Mouse (Mus musculus): Measurements from ENCODE around the gene Proser1.
A peak's percentile ranks its signal among the peaks of the same experiment; 100 is the strongest.

Gene Proser1

DNA sequence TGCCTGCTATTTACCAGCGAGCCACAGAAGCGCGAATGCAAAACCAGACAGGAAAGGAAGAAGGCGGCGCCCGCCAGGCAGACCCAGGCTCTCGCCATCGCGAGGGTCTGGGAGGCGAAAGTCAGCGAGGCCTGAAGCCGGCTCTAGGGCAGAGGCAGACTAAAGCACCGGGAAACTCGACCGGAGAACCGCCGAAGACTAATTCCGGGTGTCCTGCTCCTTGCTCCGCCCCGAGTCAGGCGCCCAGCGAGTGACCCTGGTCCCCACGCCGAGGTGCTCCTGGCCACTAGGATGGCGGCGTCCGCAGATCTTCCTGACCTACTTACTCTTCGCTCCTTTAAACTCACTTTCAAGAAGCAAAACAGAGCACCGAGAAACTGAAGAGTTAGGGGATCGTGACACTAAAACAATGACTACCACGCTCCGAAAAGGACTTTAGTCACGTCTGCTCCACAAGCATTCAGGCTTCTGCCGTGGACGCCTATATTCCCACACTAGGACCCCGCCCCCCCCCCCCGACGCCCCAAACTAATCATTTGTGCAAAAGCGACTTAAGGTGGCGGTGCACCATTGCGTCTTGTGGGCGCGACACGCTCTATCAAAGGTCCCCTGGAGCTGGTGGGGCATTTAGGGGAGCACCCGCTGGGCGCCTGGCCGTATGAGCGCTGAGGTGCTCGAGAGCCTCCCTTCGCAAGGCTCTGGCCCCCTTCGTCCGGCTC lies at the start of gene Proser1, which contains the start of gene Nhlrc3:
Proser1 (plus strand) TSS at position 621 of the 719 bp plus-strand sequence.
Nhlrc3 (minus strand) TSS at position 287 of the 719 bp plus-strand sequence.
- DNase-seq (ENCODE audit: low read depth, low spot score): peak; percentile 97

DNA sequence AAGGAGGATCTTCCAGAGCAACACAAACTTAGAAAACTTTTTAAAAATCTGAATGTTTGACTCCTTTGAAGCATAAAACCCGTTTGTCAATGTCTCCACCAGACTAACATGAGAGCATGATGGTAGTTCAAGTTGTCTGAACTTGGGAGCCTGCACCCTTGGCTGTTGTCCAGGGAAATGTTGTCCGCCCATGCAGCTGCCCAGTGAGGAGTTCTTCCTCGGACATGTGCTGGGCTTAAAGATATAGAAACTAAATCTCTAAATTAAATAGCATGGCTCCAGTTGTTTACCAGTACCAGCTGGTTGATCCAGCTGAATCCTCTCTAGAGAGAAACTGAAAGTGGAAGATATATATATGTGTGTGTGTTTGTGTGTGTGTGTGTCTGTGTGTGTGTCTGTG lies 49.5 kb upstream of the Proser1 start:
- no peak for DNase-seq (ENCODE audit: low read depth, low spot score)

DNA sequence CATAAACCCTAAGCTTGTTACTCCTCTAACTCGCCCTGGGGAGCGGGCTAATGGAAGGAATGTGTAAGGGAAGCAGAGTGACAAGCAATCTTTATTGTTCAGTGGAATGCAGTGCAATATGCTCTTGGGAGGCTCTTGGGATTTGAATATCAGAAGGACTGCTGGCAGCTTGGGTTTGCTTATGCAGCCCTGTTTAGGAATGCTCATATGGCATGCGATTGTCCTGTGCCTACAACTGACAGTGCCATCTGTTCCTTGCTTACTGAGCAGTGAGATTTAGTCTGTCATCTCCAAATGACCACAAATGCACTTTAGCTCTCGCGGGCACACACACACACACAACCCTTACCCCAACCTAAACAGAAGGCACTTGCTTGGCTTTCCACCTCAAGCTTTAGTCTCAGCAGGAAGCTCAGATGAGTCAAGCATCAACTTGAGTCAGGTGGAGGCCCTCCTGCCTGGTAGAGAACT lies 47.4 kb upstream of the Proser1 start:
- no peak for DNase-seq (ENCODE audit: low read depth, low spot score)

DNA sequence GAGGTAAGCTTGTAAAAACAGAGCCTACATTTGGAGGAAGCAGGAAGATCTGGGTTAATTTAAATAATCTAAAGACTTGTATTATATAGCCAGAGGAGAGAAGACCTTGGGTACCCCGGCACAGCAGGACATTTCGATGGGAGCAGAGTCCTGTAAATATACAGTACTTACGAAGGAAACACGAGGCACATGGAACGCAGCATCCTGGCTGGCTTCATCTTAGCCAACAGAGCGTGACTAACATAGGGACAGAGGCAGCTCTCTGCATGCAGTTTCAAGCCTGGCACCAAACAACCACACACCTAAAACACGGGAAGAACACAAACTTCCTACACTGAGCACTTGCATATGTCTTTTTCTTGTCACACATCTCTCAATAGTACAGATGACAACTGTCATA lies 45.8 kb upstream of the Proser1 start:
- DNase-seq (ENCODE audit: low read depth, low spot score): no peak

DNA sequence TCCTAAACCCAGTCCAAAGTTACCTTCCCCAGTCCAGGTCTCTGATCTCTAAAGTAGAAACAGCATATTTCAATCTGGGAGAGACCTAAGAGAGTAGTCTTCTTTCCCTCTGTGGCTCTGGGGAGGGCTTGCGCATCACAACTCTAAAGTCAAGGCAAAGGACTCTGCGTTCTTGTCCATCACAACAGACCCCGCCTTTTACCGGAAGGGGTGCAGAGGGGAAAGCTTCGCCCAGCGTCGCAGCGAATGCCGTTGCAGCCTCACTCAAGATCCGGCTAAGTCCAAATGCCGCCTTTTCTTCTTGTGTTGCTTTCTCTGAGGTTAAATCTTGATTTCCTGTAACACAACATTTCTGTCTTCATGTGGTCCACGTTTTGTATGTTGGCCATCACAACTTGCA lies 41.8 kb upstream of the Proser1 start:
- DNase-seq (ENCODE audit: low read depth, low spot score): no peak

DNA sequence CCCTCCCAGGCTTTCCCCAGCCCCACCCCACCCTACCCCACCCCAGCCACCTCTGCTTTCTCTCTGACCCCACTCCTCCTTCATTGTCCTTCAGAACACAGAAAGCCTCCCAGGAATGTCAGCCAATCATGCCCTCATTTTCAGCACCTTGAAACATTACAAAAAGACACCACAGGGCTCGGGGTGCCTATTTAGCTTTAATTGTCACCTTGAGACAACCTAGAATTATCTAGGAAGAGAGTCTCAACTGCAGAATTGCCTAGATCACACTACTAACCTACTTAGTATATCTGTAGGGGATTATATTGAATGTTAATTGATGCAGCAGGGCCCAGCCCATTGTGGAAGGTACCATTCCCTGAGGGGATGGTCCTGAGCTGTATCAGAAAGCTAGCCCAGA lies 40.8 kb upstream of the Proser1 start:
- DNase-seq (ENCODE audit: low read depth, low spot score): no peak

DNA sequence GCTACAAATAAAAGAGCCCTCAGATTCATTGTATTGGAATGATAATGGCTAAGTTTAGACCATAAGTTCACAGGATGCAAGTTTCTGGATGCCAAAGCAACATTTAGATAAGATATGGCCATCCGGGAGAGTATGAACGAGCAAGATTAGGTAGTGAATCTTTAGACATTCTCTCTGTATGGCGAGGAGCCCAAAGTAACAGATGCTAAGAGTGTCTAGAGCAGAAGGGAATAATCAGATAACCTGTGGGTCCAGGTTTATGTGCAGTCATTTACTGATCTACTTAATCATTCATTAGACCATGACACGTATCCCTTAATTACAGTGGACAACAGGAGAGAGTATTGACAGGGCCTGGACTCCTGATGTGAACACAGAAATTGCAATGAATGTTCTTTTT lies 39.9 kb upstream of the Proser1 start:
- no peak for DNase-seq (ENCODE audit: low read depth, low spot score)

DNA sequence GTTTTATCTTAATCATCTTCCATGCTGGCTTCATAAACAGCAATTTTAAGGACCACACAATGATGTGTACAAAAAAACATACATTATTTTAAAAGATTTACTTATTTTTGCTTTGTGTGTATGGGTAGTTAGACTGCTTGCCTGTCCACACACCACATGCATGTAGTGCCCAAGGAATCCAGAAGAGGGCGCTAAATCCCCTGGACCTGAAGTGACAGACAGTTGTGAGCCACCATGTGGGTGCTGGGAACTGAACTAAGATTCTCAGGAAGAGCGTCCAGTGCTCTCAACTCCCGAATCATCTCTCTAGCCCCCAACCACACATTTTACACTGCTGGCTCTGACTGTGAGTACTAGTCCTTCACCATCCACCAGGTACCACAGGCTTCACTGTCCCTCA lies 28.9 kb upstream of the Proser1 start:
- DNase-seq (ENCODE audit: low read depth, low spot score): peak; percentile 24

DNA sequence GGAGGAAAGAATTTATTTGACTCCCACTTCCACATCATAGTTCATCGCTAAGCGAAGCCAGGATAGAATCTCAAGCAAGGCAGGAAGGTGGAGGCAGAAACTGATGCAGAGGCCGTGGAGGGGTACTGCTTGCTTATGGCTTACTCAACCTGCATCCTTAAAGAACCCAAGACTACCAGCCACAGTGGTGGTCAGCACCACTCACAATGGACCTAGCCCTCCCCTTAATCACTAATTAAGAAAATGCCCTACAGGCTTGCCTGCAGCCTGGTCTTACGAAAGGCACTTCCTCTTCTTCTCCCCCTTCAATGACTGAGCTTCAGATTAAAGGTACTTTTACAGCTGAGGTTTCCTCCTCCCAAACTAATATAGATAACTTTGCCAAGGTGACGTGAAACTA lies 26.9 kb upstream of the Proser1 start:
- DNase-seq (ENCODE audit: low read depth, low spot score): peak; percentile 77

DNA sequence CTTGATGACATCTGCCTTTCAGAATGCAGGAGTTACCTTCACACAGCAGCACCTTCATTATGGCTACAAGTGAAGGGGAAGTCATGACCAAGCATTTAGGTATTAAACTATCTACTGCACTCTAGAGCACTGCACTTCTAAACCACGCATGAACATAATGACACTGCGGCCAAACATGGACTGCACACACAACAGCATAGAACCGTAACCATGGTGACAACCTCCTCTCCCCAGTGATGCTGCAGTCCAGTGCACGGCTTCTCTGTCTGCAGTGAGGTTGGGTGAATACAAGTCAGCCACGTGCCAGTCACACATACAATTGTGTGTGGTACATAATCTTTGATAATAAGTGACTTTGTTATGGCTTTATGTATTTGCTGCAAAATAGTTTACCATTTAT lies 17.9 kb upstream of the Proser1 start:
- DNase-seq (ENCODE audit: low read depth, low spot score): no peak

DNA sequence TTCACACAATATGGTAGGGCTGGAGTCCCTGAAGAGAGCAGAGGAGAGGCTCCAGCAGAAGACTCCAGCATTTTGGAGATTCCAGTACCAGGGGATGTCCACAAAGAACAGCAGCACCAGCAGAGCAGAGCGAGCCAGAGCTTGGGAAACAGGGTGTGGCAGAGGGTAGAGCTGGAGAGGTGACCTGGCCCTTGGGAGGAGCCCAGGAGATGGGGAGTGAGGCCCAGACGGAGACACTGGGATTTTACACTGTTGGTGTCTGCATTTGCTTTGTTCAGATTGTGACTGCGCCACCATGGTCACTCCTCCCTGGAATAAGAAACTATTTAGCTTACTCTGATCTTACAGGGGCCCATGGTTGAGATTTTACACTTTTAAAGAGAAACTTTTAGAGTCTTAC lies 16.7 kb upstream of the Proser1 start:
- DNase-seq (ENCODE audit: low read depth, low spot score): no peak

DNA sequence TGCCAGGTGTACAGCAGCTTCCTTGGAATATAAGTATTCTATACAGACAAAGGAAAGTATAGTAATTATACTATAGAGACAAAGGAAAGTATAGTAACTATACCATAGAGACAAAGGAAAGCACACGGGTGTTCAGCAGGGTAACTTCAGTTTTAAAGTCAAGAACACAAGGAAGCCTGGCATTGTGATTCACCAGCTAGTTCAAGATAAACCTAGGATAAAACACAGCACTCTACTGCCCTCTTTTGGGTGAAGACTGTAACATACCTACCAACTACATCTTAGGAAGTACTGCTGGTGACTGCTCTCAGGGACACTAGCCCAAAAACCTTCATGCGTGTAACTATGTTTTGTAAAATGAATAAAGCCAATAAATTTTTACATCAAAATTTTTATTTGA lies 15.3 kb upstream of the Proser1 start:
- peak; percentile 68 for DNase-seq (ENCODE audit: low read depth, low spot score)

DNA sequence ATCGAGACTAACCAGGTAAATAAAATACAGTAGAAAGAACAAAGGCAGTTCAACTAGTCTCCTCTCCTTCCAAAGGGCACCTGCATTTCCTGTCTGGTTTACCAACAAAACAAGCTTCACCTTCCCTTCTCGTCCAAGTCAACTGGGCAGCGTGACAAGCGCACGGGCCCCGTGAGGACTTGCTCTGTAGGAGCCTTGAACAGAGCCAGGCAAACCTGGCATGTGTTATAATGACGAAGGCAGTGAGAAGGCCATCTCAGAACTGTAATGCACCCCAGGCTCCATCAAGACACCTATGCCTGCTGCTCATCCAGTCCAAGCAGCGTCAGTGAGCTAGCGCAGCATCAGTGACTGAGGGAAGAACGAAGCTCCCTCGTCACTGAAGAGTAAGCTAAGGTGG lies 12.8 kb upstream of the Proser1 start:
- no peak for DNase-seq (ENCODE audit: low read depth, low spot score)

DNA sequence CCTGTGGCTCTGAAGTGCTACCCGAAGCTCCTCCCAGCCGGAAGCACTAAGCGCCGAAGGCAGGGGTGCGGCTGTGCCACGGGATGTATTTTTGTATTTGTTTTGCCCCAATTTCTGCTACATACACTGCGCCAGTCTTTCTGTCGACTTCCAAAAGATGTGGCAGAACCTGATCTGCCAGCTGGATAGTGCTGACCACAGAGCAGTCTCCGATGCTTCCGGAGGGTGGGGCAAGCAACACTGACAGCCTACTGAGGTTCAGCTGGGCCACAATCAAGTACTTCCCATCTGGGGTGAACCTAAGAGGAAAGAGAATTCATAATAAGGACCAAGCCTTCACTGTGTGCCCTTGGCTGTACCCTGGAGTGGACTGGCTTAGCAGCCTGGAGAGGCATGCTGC lies 11.1 kb upstream of the Proser1 start:
- no peak for DNase-seq (ENCODE audit: low read depth, low spot score)

DNA sequence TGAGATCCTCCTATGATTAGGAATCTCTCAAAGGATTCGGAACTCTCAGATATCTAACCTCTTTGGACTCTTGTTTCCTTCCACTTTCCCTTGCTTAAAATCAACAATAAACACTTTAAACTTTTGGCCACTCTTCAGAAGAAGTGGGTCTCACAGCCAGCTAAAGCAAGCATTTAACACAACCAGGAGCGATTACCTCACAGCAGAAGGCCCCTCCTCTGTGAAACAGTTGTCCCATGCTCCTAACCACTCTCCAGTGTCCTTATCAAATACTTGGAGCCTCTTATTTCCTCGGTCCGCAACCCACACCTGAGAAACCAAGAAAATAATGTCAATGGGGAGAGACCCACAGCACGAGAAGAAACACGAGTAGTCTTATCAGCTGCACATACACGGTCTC lies 10.1 kb upstream of the Proser1 start:
- DNase-seq (ENCODE audit: low read depth, low spot score): no peak

DNA sequence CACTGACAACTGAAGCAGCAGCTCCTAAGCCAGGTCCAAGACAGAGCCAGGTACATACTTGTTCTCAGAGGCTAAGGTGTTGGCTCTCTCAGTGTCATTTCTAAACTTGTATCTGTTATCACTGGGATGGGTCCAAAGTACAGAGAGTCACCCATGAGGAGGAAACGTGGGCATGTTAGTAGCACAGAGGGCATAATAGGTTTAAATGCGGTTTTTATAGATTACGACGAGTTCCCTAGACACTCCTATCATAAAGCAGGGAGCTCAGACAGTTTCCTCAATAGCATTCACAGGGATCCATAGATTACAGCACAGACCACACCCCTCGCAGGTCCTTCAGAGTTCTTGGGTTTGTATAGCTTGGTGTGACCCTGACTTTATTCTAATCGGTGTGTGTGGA lies 9.5 kb upstream of the Proser1 start:
- DNase-seq (ENCODE audit: low read depth, low spot score): no peak

DNA sequence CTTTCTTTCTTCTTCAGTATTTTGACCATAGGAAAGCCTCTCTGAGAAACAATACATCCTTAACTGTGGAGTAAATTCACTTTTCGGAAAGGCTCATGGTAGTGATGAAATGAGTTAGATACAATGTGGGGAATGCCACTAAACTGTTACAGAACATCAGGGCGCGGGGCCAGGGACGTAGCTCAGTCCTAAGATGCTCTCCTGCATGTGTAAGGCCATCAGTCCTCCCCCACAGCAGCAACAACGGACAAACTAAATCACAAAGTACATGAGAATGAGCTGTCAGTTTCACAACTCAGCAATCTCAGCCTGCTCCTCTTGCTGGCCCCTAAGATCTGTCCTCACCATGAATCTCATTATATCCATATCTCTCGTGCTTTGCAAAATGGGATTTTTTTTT lies 8.9 kb upstream of the Proser1 start:
- DNase-seq (ENCODE audit: low read depth, low spot score): no peak

DNA sequence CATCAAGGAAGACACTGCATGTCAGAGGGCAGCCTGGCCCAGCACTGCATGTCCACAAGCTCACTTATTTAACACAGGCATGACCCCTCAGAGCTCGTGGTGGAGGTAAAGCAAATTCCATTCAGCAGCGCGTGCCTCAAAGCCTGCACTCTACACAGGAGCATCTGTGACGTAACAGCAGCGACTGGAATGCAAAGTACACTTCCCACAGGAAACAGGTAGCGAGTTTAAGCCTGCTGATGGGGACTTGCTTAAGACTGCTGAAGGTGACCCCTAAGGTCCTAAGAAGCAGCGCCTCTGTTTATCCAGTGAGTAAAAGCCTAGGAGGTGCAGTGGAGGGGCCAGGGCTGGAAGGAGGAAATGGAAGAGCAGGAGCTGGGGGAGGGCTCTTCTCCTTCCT lies 8.5 kb upstream of the Proser1 start:
- DNase-seq (ENCODE audit: low read depth, low spot score): no peak

DNA sequence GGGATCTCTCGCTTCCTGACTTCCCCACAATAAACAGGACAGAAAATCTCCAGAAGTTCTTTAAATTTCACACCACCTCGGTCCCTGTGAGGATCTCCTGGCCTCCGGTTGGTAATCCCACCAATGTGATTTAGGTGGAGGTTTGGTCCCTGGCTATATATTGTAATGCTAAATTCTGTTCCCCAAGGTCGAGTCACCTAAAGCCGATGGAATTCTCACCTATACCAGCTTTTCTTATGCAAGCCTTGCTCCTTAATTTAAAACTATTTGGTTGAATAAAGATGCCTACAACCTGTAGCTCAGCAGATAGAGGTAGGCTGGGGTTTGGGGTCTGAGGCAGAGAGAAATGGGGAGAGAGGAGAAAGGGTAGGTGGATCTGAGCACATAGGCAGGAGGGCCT lies 5.7 kb upstream of the Proser1 start:
- no peak for DNase-seq (ENCODE audit: low read depth, low spot score)

DNA sequence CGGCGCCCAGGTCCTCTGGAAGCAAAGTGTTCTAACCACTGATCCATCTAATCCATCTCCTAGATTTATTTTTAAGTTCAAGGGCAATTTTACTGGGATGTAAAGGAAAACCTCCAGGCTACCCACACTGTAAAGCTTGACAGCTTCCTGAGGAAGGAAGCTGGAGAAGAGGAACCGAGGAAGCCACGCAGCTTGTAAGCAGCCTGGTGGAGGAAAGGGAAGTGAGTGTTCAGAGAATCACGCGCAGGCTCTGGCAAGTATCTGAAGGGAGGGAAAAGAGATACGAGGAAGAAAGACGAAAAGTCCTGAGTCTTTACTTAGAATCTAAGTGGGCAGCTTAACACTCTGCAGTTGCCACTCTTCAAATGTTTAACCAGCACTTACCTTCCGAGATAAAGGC lies 3.4 kb upstream of the Proser1 start:
- DNase-seq (ENCODE audit: low read depth, low spot score): no peak

DNA sequence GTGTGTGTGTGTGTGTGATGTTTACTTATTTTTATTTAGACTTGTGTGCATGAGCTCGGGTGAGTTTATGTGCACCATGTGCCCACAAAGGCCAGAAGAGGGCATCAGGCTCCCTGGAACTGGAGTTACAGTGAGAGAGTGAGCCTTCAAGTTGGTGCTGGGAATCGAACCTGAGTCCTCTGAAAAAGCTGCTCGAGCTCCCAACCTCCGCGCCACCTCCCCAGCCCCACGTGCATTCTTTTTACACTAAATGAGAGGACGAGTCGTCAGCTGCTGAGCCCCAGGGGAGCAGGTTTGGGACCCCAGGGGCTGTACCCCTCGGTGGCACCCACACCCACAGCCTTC lies 793 bp upstream of the Proser1 start:
- DNase-seq (ENCODE audit: low read depth, low spot score): no peak

DNA sequence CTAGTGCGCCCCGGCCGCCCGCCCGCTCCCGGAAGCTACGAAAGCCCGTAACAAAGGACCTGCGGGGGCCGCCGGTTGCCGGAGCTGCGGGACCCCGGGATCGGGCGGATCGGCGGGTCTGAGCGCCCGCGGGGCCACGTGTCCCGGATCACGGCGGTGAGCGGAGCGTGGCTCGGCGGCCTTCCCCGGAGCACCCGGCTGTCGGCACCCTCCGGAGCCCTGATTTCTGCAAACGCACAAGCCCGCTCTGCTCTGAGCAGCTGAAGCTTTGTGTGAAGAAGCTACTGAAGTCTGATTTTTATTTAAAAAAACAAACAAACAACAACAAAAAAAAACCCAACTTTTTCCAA lies 274 bp downstream of the Proser1 start:
- DNase-seq (ENCODE audit: low read depth, low spot score): no peak

DNA sequence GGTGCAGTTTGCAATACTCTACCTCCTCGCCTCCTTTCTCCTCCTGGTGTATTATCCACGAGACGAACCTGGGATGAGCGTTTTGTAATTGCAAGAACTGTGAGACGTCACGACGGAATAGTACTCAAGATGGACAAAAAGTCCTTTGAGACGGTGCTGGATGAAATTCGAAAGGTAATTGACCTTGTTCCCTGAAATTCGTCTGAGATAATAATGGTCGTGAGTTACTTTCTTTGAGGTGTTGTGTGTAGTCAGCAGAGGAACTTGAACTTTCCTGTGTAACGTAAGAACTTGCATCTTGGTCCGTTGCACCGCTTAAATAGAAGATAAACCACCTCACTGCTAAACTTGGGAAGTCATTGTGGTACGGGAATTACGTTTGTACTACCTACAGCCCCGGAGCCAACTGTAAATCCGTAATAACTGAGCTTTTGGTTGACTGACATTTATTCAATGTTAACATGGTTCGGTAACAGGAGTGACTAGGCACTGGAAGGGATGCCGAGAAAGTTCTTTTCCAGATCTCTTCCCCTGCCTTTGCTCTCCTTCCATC lies 756 bp downstream of the Proser1 start:
- DNase-seq (ENCODE audit: low read depth, low spot score): peak; percentile 62

DNA sequence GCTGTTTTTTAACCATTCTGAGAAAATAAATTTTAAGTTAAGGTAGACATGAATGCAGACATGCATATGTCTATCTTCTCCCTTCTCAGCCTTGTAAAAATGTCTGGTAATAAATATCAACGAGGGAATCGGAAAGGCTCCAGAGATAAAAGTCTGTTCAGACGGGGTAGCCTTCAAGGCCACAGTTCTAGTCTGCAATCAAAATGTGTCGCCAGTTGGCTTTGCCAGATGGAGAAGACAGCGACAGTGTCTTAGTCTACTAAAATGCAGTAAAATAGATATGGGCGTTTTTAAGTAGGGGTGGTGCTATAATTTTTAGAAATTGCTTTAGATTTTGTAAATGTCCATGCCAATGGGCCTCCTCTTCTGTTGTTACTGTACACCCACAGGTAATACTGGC lies 1.9 kb downstream of the Proser1 start:
- DNase-seq (ENCODE audit: low read depth, low spot score): no peak

Data from A20 (cell line).